Mouse (Mus musculus): ENCODE data around the gene Rgs3. TPM values are rescaled to one million over a fixed set of nuclear protein-coding genes. Genes with fewer than 3 reads are reported as not detected.

The Rgs3 gene
- polyA plus RNA-seq, 1 experiment from 2014 or later, result 38.2 TPM

DNA sequence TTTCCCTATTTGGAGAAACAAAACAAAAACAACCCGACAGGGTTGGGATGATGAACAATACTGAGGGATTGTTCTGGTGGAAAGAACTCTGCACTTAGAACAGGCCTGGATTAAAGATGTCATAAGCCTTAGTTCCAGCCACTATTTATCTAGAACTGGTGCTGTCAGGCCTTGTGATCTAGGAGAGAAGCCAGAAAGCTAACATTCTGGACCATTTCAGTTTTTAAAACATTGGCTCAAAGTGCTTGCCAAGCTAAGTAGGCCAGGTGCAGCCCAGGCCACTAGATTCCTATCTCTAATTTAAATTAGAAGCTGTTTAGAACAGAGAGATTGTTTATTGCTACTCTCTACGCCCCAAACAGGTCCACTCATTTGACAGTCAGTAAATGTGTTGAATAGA lies 33.4 kb upstream of the Rgs3 start:
- Histone ChIP-seq H3K9ac (replicated peaks; ENCODE audit: low read depth, low read length) (no peak overlapping the region), H3K4me2 (replicated peaks; ENCODE audit: low read depth, low read length) (no peak overlapping the region), H3K27me3 (ENCODE audit: control insufficient read depth, insufficient read depth, low read length) (no peaks in the 10 kb centered on the region), H3K4me1 (ENCODE audit: control insufficient read depth, insufficient read depth, low read length) (peaks cover 7% of the 10 kb centered on the region; the same call in 1 of the 2 replicates), H3K27ac (ENCODE audit: low read length) (no peak overlapping the region), H3K9me3 (ENCODE audit: control insufficient read depth, low read depth, low read length) (no peaks in the 10 kb centered on the region), H3K36me3 (ENCODE audit: control insufficient read depth, insufficient read depth, low read length) (peaks cover 8% of the 10 kb centered on the region), H3K4me3 (ENCODE audit: low read depth, low read length) (no peak overlapping the region)
- ATAC-seq (ENCODE audit: insufficient number of reproducible peaks, insufficient read depth, low FRiP score, low read depth), result no peak
- 52% methylated on average over 2 of the region's 2 CpGs for WGBS

DNA sequence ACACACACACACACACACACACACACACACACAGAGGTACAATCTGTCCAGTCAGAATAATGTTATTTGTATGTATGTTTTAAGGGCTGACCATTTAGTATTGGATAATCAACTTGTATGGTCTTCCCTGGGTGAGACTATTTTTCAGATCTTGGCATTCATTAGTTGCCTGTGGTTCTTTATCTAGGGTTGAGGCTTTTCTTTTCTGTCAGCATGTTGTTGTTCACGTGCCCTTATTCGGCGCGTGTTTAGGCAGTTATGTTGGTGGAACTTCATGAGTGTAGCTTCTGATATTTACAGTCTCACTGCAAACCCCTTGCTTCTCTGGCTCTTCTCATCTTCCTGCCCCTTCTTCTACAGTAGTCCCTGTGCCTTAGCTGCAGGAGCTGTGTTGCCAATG lies 32.0 kb upstream of the Rgs3 start:
- no peak overlapping the region for H3K9ac ChIP-seq (replicated peaks; ENCODE audit: low read depth, low read length)
- no peaks in the 10 kb centered on the region for H3K27me3 ChIP-seq (ENCODE audit: control insufficient read depth, insufficient read depth, low read length)
- WGBS, result 86% methylated on average over 4 of the region's 4 CpGs
- no peaks in the 10 kb centered on the region for H3K9me3 ChIP-seq (ENCODE audit: control insufficient read depth, low read depth, low read length)
- H3K27ac ChIP-seq (ENCODE audit: low read length), result no peak overlapping the region
- H3K4me1 ChIP-seq (ENCODE audit: control insufficient read depth, insufficient read depth, low read length), result peaks cover 7% of the 10 kb centered on the region; the same call in 1 of the 2 replicates
- H3K4me2 ChIP-seq (replicated peaks; ENCODE audit: low read depth, low read length), result no peak overlapping the region
- peaks cover 5% of the 10 kb centered on the region for H3K36me3 ChIP-seq (ENCODE audit: control insufficient read depth, insufficient read depth, low read length)
- ATAC-seq (ENCODE audit: insufficient number of reproducible peaks, insufficient read depth, low FRiP score, low read depth), result no peak
- no peak overlapping the region for H3K4me3 ChIP-seq (ENCODE audit: low read depth, low read length)

DNA sequence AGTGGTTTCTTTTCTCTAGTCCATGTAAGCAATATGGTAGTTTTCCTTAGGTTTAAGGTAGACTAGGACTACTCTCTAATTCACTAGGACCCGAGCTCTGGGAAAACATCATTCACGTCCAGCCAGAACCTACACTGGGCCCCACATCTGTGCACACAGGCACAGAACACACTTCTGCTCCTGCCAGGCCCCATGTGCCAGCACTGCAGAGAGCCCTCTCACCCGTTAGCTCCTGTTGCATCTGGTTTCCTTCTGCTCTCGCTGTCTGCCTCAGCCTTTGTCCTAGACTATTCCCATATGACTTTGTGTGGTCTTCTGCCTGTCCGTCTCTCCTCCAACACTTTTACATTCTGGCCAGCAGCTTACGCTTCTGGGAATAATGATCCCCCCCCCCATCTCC lies 25.9 kb upstream of the Rgs3 start:
- Histone ChIP-seq H3K4me1 (ENCODE audit: control insufficient read depth, insufficient read depth, low read length) (no peaks in the 10 kb centered on the region), H3K27me3 (ENCODE audit: control insufficient read depth, insufficient read depth, low read length) (no peaks in the 10 kb centered on the region), H3K9me3 (ENCODE audit: control insufficient read depth, low read depth, low read length) (no peaks in the 10 kb centered on the region), H3K4me3 (ENCODE audit: low read depth, low read length) (no peak overlapping the region), H3K36me3 (ENCODE audit: control insufficient read depth, insufficient read depth, low read length) (no peaks in the 10 kb centered on the region), H3K27ac (ENCODE audit: low read length) (no peak overlapping the region), H3K4me2 (replicated peaks; ENCODE audit: low read depth, low read length) (no peak overlapping the region), H3K9ac (replicated peaks; ENCODE audit: low read depth, low read length) (no peak overlapping the region)
- WGBS, result 67% methylated on average over 6 of the region's 6 CpGs
- no peak for ATAC-seq (ENCODE audit: insufficient number of reproducible peaks, insufficient read depth, low FRiP score, low read depth)

DNA sequence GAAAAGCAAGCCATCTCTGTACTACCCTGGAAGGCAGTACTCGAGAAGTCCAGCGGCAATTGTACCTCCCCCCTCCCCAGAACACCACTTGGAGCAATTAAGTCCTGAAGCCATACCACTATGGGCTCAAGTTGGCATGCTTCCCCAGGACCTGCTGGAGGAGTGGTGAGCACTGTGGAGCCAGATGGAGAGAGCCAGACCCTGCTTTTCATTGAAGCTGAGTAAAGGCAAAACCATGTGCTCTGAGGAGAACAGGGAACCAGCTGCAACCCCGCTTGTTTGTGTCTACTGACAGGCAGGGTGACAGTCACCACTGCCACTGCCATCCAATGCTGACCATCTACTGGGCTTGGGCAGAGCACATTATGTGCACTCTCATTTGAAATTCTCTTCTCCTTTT lies 17.8 kb upstream of the Rgs3 start:
- Histone ChIP-seq H3K36me3 (ENCODE audit: control insufficient read depth, insufficient read depth, low read length) (no peaks in the 10 kb centered on the region), H3K9me3 (ENCODE audit: control insufficient read depth, low read depth, low read length) (no peaks in the 10 kb centered on the region), H3K9ac (replicated peaks; ENCODE audit: low read depth, low read length) (no peak overlapping the region), H3K4me1 (ENCODE audit: control insufficient read depth, insufficient read depth, low read length) (no peaks in the 10 kb centered on the region), H3K4me2 (replicated peaks; ENCODE audit: low read depth, low read length) (no peak overlapping the region), H3K27me3 (ENCODE audit: control insufficient read depth, insufficient read depth, low read length) (no peaks in the 10 kb centered on the region), H3K27ac (ENCODE audit: low read length) (no peak overlapping the region), H3K4me3 (ENCODE audit: low read depth, low read length) (no peak overlapping the region)
- 83% methylated on average over 3 of the region's 3 CpGs for WGBS
- ATAC-seq (ENCODE audit: insufficient number of reproducible peaks, insufficient read depth, low FRiP score, low read depth), result no peak

DNA sequence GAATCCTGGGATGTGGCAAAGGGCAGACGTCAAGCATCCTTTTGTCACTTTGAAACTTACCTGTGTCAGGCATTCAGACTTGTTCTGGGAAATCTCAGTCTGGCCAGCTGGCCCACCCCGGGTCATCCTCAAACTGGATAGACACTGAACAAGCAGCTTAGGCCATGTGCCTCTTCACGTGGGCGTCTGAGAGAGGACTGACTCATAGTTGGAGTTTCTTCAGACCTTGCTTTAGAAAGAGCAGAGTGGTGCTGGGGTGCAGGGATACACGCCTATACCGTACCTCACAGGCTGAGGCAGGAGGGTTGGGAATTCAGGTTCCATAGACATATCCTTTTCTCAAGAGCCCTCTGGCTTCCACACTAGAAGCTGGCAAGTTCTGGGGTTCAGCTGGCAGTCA lies 15.9 kb upstream of the Rgs3 start:
- Histone ChIP-seq H3K9ac (replicated peaks; ENCODE audit: low read depth, low read length) (no peak overlapping the region), H3K4me3 (ENCODE audit: low read depth, low read length) (no peak overlapping the region), H3K4me1 (ENCODE audit: control insufficient read depth, insufficient read depth, low read length) (no peaks in the 10 kb centered on the region), H3K4me2 (replicated peaks; ENCODE audit: low read depth, low read length) (no peak overlapping the region), H3K36me3 (ENCODE audit: control insufficient read depth, insufficient read depth, low read length) (no peaks in the 10 kb centered on the region), H3K27me3 (ENCODE audit: control insufficient read depth, insufficient read depth, low read length) (no peaks in the 10 kb centered on the region), H3K27ac (ENCODE audit: low read length) (no peak overlapping the region), H3K9me3 (ENCODE audit: control insufficient read depth, low read depth, low read length) (no peaks in the 10 kb centered on the region)
- WGBS, result 82% methylated on average over 6 of the region's 6 CpGs
- no peak for ATAC-seq (ENCODE audit: insufficient number of reproducible peaks, insufficient read depth, low FRiP score, low read depth)

DNA sequence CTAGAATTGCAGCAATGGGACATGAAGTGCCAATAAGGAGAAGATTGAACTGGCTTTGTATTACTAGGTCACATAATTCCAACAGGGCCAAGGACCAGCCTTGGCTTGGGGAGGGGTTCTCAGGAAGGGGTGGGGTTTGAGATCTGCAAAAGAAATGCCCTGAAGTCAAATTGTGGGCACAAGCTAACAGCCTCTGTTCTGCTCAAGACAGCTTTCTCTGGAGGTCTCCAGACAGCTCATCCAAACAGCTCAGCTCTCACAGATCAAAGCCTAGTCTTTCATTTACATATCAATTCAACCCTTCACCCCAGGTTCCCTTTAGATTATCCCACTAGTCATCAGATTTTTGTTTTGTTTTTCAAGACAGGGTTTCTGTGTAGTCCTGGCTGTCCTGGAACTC lies 14.8 kb upstream of the Rgs3 start:
- no peaks in the 10 kb centered on the region for H3K9me3 ChIP-seq (ENCODE audit: control insufficient read depth, low read depth, low read length)
- no peaks in the 10 kb centered on the region for H3K27me3 ChIP-seq (ENCODE audit: control insufficient read depth, insufficient read depth, low read length)
- H3K27ac ChIP-seq (ENCODE audit: low read length), result no peak overlapping the region
- no peaks in the 10 kb centered on the region for H3K4me1 ChIP-seq (ENCODE audit: control insufficient read depth, insufficient read depth, low read length)
- H3K36me3 ChIP-seq (ENCODE audit: control insufficient read depth, insufficient read depth, low read length), result no peaks in the 10 kb centered on the region
- H3K4me2 ChIP-seq (replicated peaks; ENCODE audit: low read depth, low read length), result no peak overlapping the region
- no peak for ATAC-seq (ENCODE audit: insufficient number of reproducible peaks, insufficient read depth, low FRiP score, low read depth)
- H3K4me3 ChIP-seq (ENCODE audit: low read depth, low read length), result no peak overlapping the region
- H3K9ac ChIP-seq (replicated peaks; ENCODE audit: low read depth, low read length), result no peak overlapping the region

DNA sequence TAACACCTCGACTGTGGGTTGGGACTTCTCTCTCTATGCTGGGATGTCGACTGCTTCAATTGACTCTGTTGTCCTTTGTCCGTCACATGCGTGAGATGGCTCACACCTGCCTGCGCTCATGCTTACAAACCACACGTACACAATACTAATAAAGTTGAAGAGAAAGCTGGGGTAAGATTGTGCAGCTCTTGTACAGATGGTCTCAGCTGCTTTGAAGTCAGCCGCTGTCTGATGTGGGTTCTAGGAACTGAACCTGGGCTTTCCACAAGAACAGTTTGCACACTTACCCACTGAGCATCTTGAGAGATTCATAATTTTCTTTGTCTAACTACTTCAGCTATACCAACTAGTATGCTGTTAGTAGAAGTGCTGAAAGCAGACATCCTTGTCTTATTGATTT lies 7.7 kb upstream of the Rgs3 start:
- Histone ChIP-seq H3K9ac (replicated peaks; ENCODE audit: low read depth, low read length) (no peak overlapping the region), H3K27ac (ENCODE audit: low read length) (no peak overlapping the region), H3K4me2 (replicated peaks; ENCODE audit: low read depth, low read length) (no peak overlapping the region), H3K27me3 (ENCODE audit: control insufficient read depth, insufficient read depth, low read length) (no peaks in the 10 kb centered on the region), H3K9me3 (ENCODE audit: control insufficient read depth, low read depth, low read length) (no peaks in the 10 kb centered on the region), H3K4me1 (ENCODE audit: control insufficient read depth, insufficient read depth, low read length) (no peaks in the 10 kb centered on the region), H3K36me3 (ENCODE audit: control insufficient read depth, insufficient read depth, low read length) (no peaks in the 10 kb centered on the region), H3K4me3 (ENCODE audit: low read depth, low read length) (no peak overlapping the region)
- ATAC-seq (ENCODE audit: insufficient number of reproducible peaks, insufficient read depth, low FRiP score, low read depth), result no peak
- WGBS, result 76% methylated on average over 7 of the region's 7 CpGs

DNA sequence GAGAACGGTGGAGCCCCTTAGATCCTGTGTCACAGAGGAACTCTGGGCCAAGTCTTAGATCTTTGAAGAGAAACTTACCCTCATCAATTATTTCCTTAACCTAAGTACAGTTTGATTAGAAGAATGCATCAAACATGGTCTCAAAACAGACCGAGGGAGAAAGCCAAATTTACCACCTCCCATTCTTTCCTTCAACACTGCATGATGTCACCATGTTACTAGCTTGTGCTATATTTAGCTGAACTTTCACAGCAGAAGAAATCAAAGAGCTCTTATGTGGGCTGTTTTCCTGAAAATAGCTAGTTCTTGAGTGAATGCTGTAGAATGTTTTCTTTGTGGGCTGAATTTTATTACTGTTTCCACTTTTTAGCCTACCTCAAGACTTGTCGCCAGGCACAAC lies 2.2 kb upstream of the Rgs3 start:
- Histone ChIP-seq H3K36me3 (ENCODE audit: control insufficient read depth, insufficient read depth, low read length) (no peaks in the 10 kb centered on the region), H3K9me3 (ENCODE audit: control insufficient read depth, low read depth, low read length) (no peaks in the 10 kb centered on the region), H3K4me1 (ENCODE audit: control insufficient read depth, insufficient read depth, low read length) (no peaks in the 10 kb centered on the region), H3K4me3 (ENCODE audit: low read depth, low read length) (no peak overlapping the region), H3K4me2 (replicated peaks; ENCODE audit: low read depth, low read length) (no peak overlapping the region), H3K27ac (ENCODE audit: low read length) (no peak overlapping the region), H3K9ac (replicated peaks; ENCODE audit: low read depth, low read length) (no peak overlapping the region), H3K27me3 (ENCODE audit: control insufficient read depth, insufficient read depth, low read length) (no peaks in the 10 kb centered on the region)
- 51% methylated on average over 3 of the region's 3 CpGs for WGBS
- no peak for ATAC-seq (ENCODE audit: insufficient number of reproducible peaks, insufficient read depth, low FRiP score, low read depth)

DNA sequence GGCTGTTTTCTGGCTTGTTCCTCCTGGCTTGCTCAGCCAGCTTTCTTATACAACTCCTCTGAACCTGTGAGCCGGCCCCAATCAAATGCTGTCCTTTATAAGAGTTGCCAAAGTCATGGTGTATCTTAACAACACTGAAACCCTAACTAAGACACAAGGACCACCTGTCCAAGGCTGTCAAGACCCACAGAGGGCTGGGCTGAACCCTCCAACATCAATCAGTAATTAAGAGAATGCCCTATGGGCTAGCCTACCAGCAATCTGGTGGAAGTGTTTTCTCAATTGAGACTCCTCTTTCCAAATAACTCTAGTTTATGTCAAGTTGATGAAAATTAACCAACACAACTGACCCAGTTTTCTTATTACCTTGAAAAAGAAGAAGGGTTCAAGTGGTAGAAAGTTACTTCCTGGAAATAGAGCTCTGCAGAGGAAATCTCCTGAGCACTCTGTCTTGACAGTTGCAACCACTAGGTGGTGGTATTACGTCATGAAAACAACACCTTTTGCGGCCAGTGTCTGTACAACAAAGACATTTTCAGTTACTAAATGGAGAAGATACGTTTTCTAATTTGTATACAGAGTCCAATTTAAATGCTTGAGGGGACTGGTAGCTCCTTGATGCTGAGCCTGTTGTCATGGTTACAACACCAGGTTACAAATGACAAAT lies 1.4 kb downstream of the Rgs3 start:
- ATAC-seq (ENCODE audit: insufficient number of reproducible peaks, insufficient read depth, low FRiP score, low read depth), result peak; percentile 69; the same call in 1 of the 2 replicates
- Histone ChIP-seq H3K9me3 (ENCODE audit: control insufficient read depth, low read depth, low read length) (no peaks in the 10 kb centered on the region), H3K36me3 (ENCODE audit: control insufficient read depth, insufficient read depth, low read length) (no peaks in the 10 kb centered on the region), H3K27ac (ENCODE audit: low read length) (no peak overlapping the region), H3K4me1 (ENCODE audit: control insufficient read depth, insufficient read depth, low read length) (no peaks in the 10 kb centered on the region), H3K27me3 (ENCODE audit: control insufficient read depth, insufficient read depth, low read length) (no peaks in the 10 kb centered on the region), H3K9ac (replicated peaks; ENCODE audit: low read depth, low read length) (no peak overlapping the region), H3K4me2 (replicated peaks; ENCODE audit: low read depth, low read length) (no peak overlapping the region), H3K4me3 (ENCODE audit: low read depth, low read length) (no peak overlapping the region)
- 24% methylated on average over 4 of the region's 4 CpGs for WGBS

Data from stomach, embryonic 14.5 days (tissue).